Mouse (Mus musculus): ENCODE data around the gene Plekha7.

Gene Plekha7

DNA sequence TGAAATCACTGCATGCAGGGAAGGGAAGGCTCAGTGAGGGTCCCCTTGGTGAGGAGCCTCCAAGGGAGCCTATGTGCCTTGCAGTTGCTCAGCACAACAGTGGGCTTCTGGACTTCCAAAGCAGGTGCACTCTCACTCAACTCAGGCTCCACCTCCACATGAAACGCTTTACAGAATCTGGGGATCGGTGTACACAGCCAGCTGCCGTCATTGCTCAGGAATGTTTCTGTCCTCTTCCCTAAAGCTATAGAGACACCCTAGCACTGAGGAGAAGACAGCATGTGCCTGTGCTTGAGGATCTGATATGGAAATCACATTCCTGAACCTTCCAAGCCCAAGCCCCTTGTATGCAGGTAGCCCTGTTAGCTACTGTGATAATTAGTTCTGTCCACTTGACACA, 120.7 kb downstream of the Plekha7 start:
- DNase-seq (ENCODE audit: low read depth, low spot score): no peak

DNA sequence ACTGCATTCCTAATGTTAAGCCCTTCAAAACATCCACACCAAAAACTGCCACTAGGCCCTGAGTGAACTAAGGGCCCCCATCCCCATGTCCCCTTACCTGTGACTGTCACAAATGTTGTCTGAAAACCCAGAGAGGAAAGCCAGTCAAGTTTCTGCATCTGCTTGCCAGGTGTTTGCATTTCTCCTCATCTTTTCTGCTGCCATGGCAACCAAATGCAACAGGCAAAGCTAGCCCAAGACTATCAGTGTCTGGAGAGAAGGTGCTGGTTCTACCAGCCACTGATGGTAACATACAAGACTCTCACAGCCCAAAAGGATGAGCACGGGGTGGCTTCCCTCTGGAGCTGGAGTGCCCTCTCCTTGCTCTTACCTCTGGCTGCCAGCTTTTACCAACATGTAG, 121.3 kb downstream of the Plekha7 start:
- no peak for DNase-seq (ENCODE audit: low read depth, low spot score)

DNA sequence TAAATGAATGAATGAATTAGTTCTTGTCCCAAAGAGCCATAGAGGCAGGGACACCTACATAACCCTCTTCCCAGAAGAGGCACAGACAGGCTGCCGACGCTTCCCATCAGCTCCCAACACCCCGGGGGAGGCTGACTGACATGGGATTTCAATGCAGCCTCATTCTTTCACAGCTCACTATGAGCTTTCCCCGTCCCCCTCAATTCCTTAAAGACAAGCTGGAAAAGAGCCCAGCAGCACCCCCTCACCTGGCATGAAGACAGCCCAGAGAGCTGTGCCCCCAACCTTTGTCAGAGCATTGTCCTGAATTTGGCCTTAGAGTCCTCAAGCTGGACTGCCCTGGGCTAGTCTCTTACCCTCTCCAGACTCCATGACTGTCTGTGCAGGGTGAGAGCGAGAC, 122.0 kb downstream of the Plekha7 start:
- DNase-seq (ENCODE audit: low read depth, low spot score): no peak

DNA sequence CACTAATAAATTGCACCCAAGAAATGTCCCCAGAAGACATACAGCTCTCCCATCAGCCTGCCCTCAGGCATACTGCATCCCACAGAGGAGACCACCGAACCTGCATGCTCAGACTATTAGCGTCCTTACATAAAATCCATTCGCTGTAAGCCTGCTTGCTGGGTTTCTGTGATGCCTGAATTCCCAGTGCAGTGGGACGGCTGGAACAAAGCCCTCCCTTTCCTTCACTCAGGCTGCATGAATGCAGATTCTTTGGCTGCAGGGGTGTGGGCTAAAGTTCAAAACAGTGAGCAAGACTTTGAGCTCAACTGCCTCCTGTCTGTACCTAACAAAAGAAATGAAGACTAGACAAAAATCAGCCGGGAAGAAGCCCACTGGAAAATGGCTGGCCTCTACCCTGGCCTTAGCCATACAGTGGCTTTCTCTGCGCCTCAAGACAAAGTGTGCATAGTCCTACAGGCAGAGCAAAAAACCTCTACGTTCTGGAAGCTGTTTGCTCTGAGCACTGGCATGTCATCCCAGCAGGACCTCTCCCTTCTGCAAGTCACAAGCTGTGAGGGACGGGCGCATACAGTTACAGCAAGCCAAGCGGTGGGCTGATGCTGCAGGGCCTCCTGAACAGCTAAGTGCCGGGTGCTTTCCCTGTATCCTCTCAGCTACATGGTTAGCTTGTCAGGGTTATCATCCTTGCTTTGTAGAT, 123.7 kb downstream of the Plekha7 start:
- DNase-seq (ENCODE audit: low read depth, low spot score): no peak

DNA sequence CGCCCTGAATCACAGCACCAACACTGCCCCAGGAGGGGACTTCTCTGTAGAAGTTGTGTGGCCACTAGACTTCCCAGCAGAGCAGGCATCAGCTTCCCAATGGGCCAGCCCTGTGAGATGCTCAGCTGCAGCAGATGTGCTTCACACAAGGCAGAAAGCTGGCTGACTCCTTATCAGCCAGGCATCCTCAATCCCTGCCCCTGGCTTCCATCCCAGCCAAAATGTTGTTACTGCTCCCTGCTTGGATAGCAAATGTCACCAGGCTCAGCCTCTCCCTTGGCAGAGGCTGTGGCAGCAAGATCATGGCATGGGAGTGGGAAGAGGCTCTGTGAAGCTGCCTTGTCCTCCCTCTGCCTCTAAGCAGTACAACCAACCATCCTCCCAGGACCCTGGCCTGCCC, 125.7 kb downstream of the Plekha7 start:
- no peak for DNase-seq (ENCODE audit: low read depth, low spot score)

DNA sequence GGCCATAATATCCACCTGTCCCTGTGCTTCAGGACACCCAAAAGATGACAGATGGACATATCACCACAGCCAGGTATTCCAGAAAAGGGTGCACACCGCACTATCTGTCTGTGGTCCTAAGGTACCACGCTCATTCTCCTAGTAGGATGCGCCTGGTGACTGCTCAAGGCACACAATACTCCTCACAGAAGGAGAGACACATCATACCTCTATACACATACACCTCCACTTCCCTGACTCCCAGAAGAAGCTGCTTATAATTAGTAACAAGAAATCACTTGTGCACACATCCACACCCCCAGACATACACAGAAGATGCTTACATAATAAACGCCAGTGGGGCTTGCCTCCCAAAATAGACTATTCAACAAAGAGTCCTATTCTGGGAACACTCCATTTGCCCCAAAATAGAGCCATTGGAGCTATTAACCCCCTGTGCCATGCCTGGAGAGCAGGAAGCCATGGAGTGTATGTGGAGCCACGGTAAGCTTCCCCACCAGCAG, 126.7 kb downstream of the Plekha7 start:
- peak; percentile 83 for DNase-seq (ENCODE audit: low read depth, low spot score)

DNA sequence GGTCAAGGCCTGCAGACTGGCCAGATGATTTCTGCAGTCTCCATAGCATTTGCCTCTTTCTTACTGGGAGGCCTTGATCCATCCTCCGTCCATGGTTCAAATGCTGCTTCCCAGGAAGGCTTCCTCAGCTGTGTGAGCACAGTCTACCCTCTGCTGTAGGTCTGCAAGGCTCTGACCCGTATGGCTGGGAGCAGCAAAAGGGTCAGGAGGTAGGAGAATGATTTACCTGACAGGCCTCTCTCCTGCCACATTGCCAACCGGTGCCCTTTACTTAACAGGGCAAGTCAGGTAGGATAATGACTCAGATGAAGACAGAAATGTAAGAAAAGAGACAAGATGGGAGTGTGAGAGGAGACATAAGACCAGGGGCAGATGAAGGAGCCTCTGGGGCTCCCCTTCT, 129.3 kb downstream of the Plekha7 start:
- no peak for DNase-seq (ENCODE audit: low read depth, low spot score)

DNA sequence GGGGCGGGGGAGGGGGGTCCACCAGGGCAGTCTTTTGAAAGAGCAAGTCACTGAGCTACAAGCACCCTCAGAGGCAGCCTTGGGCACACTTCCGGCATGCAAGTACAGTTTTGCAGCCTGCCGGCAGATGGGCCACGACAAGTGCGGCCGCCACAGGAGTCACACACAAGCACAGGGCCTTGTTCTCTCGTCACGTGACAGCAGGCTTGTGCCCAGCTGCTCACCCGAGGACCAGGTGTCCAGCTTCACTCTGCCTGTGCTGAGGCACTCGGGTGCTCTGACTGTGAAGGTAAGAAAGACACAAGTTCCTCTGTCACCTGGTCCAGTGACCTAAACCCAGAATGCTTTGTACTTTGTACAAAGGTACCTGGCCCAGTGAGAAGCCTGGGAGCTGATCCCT, 135.4 kb downstream of the Plekha7 start:
- DNase-seq (ENCODE audit: low read depth, low spot score): no peak

DNA sequence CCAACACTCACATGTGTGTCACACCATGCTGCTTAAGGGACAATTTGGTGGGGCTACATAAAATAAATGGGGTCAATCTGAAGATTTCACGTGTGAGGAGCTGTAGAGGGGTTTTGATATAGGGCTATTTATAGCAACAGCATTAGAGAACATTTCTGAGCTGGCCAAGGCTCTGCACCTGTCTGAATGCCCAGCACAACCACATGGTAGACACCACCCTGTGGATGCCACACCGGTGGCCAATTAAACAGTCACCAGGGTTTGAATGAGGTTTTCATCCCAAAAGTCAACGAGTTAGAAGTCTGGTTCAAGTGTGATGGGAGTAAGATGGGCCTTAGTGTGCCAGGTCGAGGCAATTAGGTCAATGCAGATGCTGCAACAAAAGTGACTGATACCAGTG, 138.8 kb downstream of the Plekha7 start:
- DNase-seq (ENCODE audit: low read depth, low spot score): no peak

DNA sequence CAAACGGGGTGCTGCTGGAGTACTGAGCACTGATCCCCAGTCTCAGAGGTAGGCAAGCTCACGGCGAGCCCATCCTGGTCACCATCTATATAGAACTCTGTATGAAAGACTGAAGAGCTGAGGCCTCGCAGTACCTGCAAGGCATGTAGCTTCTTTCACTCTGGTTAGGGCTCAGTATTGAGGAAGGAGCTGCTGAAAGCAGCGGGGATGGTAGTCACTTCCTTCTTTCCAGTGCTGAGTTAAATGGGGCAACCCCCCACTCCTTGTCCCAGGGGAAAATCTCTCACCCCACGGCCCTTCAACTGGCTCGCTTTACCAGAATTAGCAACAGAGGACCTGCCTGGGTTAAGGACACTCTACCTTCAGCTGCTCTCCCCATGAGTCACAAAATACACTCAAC, 140.0 kb downstream of the Plekha7 start:
- no peak for DNase-seq (ENCODE audit: low read depth, low spot score)

DNA sequence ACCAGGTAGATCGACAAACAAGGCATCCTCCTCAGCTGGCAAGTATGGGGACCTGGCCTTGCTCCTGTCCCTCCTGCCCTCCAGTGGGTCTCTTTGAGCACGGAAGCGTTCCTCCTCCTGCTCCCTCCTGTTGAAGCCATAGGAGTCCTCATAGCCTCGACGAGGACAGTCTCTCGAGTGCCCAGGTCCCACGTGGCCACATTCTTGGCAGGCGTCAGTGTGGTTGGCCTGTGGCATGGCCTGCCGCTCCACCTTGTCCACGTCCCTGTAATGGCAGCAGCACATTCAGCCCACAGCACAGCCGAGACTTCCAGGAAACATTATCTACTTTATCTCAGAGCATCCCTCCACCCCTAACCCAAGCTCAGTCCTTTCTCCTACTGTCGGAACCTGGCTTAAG, 143.9 kb downstream of the Plekha7 start:
- no peak for DNase-seq (ENCODE audit: low read depth, low spot score)

DNA sequence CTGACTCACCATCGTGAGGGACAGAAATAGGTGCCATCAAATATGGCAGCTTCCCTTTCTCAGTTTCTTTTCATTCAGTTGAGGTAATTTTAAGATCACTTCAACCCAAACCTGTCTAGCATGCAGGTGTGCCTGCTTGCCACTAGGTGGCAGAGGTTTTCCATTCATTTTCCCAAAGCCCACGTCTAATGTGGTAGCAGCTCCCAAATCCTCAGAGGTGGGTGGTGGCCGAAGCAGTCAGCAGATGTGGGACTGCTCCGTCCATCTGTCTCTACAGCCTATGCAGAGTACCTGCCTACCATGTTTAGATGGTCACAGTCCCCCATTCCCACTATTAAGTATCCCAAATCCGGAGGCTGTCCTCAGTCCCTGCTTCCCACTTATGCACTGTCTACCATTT, 146.6 kb downstream of the Plekha7 start:
- DNase-seq (ENCODE audit: low read depth, low spot score): no peak

DNA sequence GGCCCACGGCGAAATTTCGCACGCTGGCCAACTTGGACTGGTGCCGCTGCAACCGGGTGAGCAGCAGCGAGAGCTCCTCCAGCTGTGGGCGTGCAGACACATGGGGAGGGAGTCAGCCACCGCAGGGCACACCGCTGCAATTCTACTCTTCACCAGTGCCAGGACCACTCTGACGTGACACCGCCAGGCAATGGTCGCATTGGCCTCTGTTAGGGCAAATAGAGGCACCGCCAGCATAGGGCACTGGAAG, 151.4 kb downstream of the Plekha7 start:
- no peak for DNase-seq (ENCODE audit: low read depth, low spot score)

DNA sequence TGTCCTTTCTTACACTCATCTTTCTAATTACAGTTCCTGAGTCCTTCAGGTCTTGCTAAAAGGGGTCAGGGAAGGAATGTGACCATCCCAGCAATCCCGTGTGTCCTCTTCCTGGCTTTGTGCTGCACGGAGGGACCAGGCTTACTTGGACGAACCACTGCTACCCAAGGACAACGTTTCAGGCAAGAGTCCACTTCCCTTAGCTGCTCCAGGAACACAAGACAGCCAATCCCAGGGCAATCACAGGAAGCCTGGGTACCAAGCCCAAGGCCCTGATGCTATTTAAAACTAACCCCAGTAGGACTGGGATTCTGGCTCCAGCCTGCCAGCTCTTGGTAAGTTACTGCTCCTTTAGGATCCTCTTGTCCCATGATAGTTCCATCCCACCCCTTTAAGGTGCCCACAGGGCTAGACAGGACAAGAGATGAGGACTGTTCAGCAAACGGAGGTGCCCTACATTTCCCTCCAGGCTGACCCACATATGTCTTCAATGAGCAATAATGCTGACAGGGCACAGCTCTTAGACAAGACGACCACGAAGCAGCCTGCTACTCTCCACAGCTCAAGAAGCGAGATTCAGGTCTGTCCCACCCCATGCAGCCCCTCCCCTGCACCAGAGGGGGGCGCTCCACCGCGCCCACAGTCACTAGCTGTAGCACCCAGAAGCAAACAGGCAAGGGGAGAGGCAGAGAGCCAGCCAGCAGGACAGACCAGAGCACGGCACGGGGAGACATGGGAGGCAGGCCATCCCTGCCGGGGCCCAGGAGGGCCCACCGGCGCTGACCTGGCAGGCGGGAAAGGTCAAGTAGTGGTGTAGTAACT, 151.9 kb downstream of the Plekha7 start:
- DNase-seq (ENCODE audit: low read depth, low spot score): no peak

DNA sequence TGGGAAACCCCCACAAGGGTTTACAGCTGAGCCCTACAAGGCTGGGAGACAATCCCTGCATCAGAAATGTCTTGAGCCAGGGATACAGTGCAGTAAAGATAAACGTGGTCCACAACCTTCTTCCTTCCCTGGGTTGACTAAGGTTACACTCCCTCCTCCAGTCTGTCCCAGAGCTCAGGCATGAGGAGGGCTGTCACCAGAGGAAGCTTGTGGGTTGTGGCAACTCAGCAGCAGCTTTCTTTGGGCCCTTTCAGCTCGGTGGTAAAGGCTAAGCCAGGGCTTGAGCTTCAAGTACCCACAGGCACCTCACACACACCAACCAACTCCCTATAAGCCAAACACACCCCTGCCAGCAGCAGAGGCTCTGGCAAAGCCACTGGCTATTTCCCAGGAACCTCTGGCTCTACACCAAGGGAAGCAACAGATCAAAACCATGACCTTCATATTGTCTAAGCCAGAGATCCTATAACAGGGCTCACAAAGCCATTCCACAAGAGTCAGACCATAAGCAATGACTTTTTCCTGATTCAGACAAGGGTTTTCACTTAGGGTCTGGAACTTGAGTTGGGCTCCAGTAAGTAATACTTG, 154.3 kb downstream of the Plekha7 start:
- DNase-seq (ENCODE audit: low read depth, low spot score): no peak

DNA sequence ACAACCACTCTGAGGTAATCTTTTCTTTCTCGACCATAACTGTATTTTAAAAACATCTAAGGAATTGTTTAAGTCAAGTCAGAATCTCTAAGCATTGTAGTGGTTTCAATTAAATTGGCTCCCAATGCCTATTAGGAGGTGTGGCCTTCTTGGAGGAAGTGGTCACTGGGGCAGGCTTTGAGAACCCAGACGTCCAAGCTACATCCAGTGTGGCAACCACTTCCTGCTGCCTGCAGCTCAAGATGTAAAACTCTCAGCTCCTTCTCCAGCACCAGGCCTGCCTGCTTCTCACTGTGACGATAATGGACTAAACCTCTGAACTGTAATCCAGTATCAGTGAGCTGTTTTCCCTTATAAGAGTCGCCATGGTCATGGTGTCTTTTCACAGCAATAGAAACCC, 158.6 kb downstream of the Plekha7 start:
- DNase-seq (ENCODE audit: low read depth, low spot score): no peak

DNA sequence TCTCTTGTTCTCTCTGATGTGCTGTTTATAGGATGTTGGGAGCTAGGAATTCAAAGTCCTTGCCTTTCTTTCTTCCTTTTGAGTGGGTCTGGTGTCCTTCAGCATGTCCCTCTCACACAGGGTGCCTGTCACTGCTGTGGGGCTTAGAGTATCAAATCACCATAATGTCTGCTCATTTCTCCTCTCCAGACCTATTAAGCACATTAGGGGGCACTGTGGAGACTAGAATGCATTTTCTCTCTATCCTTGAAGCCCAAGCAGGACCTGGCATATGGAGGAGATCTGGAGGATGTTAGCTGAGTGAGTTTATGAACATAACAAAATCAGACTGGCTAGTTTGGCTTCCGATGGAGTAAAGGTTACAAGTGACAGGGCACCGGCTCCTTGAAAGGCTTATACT, 161.1 kb downstream of the Plekha7 start:
- DNase-seq (ENCODE audit: low read depth, low spot score): no peak

DNA sequence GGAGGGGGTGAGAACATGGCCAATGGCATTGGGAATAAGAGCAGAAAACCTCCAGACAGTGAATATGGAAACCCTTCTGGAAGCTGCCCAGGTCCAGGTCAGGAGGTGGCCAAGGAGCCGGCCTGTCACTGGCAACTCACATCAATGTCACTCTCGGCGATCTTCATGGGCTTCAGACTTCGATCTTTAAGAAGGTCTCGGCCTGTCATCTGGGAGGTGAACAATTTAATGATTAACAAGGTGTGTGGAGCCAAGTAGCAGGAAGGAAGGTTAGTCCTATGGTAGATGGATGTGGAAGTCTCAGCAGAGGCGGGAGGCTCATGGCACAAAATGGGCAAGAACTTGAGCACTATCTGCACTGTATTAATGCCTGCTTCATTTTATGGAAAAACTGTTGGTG, 163.1 kb downstream of the Plekha7 start:
- DNase-seq (ENCODE audit: low read depth, low spot score): no peak

DNA sequence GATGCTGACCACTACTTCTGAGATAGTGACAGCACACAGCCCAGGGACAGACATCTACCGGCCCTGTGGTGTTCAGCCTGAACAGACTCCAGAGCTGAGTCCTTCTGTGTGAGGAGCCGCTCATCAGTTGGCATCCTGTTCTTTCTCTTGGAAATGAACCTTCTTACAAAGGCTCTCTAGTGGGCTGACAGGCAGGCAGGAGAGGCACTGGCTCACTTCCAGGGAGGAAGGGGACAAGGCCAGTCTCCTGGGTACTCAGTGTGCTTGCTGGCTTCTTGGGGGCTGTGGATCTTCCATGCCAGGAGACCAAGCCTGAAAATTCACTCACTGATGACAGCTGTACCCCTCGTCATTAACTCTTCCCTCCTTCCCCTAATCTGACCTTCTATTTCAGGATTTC, 170.5 kb downstream of the Plekha7 start:
- DNase-seq (ENCODE audit: low read depth, low spot score): no peak

DNA sequence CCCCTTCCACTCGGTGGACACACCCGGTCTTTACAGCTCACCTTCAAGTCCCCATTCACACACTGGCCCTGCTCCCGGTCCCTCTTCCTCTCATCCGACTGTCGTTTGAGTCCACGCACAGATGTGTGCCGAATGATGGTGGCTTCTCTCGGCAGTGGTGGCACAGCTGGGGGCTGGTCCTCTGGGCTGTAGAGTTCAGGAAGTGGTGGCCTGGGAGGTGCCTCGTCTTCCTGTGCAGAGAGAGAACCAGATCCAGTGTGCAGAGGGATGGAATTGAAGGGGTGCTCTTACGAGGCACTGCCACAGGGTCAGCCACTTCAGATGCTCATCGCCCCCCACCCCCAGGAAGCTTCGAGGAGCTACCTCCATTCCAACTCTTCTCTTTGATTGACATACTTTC, 171.0 kb downstream of the Plekha7 start:
- DNase-seq (ENCODE audit: low read depth, low spot score): no peak

DNA sequence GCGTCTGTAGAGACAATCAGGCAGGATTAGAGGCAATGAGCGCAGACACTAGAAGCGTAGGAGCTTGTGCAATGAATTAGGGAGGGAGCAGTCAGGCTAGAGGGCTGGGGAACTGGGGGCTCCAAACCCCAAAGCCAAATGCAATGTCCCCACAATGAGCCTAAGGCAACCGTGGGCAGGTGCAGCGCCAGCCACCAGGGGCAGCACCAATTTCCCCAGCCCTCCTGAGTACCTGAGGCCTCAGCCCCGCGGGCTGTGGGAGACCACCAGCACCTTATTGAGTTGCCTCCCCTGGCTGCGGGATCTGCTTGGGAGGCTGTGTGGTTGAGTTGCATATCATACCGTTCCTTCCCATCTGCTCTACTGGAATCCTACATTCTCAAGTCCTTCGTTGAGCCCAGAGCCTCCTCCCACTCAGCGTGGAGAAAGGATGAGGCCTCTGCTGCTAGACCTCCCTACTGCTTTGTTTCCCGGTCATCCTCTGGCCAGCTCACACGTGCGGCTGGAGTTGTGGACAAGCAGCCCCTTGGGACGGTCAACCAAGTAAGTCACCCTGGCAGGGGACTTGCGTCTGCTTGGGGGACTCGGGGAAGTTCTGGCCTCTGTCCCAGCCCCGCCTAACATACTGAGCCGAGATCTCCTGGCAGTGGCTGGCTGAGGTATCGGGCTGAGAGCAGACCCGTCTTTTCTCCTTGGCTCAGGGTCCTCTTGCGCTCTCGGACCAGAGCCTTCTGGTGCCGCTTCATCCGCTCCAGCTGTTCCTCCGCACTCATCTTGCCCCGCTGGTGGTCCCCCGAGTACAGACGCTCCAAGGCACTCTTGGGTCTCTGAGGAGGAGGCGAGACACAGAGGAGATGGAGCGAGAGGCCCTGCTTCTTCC, 173.5 kb downstream of the Plekha7 start:
- DNase-seq (ENCODE audit: low read depth, low spot score): no peak

DNA sequence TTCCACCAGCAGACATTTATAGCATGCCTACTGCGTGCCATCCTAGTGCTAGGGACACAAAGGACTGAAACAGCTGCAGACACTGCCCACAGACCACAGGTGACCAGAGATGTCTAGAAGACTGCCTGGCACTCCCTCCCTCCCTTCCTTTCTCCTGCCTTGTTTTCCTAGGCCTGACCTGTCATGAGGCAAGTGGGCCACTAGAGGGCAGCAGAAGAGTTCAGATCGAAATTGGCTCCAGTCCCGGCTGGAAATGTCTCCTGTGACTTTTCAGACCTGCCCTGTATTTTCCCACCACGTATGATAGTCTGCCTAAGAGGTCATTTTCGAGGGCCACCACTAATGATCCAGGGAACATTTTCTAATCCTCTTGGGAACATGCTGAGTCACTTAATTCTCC, 176.1 kb downstream of the Plekha7 start:
- DNase-seq (ENCODE audit: low read depth, low spot score): peak; percentile 49

All from telencephalon, adult 2 months (tissue).